Mouse (Mus musculus) kidney, postnatal 0 days (tissue): ENCODE data around the gene Rchy1. TPM values are rescaled to one million over a fixed set of nuclear protein-coding genes. Genes with fewer than 3 reads are reported as not detected.

Experiments used
- ATAC-seq: fragments of 200-750 bp; cut with Nextera tagmentation; replicated peaks from 2 replicates; pipeline ENCODE4 v1.8.0; 2017; ENCODE audit warnings: low read depth, moderate number of reproducible peaks, moderate TSS enrichment, moderate library complexity; ENCODE audit not compliant: low FRiP score
- DNase-seq: peaks from one replicate; pipeline ENCODE4 v3.0.0-alpha.2; 2016; ENCODE audit warnings: low spot score
- H3K27ac ChIP-seq: fragments of 300-500 bp; sonication (generic); 2 replicates; pipeline ENCODE4 v1.5.1; 2014; ENCODE audit warnings: mild to moderate bottlenecking
- H3K27me3 ChIP-seq: fragments of 300-500 bp; sonication (generic); 2 replicates; pipeline ENCODE4 v1.6.1; 2014; ENCODE audit warnings: low read length, mixed read lengths; ENCODE audit not compliant: insufficient read depth
- H3K36me3 ChIP-seq: fragments of 300-500 bp; sonication (generic); 2 replicates; pipeline ENCODE4 v1.6.1; 2014; ENCODE audit warnings: low read length, mixed read lengths; ENCODE audit not compliant: insufficient read depth
- H3K4me1 ChIP-seq: fragments of 300-500 bp; sonication (generic); replicated peaks from 2 replicates; pipeline ENCODE4 v1.6.1; 2014; ENCODE audit warnings: antibody characterized with exemption, low read length, mixed read lengths; ENCODE audit not compliant: insufficient read depth
- H3K4me2 ChIP-seq: fragments of 300-500 bp; sonication (generic); 2 replicates; pipeline ENCODE4 v1.6.1; 2014; ENCODE audit warnings: mild to moderate bottlenecking, low read length, moderate library complexity, mixed read lengths
- H3K4me3 ChIP-seq: fragments of 300-500 bp; sonication (generic); replicated peaks from 2 replicates; pipeline ENCODE4 v1.5.1; 2014; ENCODE audit warnings: low read depth, low read length
- H3K9ac ChIP-seq: fragments of 300-500 bp; sonication (generic); 2 replicates; pipeline ENCODE4 v1.6.1; 2014; ENCODE audit warnings: low read depth, low read length
- H3K9me3 ChIP-seq: fragments of 300-500 bp; sonication (generic); replicated peaks from 2 replicates; pipeline ENCODE4 v1.6.1; 2016; ENCODE audit warnings: low read length, inconsistent platforms, mixed read lengths
- CTCF ChIP-seq: IDR thresholded peaks from 2 replicates; pipeline ENCODE4 v1.5.1; 2016; ENCODE audit warnings: antibody characterized with exemption, low read depth, mild to moderate bottlenecking, moderate library complexity
- WGBS: fragments of 180-500 bp; shearing (Covaris S2); extraction: QIAGEN DNeasy Blood & Tissue Kit; methylation state at CpG from one replicate; pipeline ENCODE4 v1.1.7; 2014; 5-methylcytosine and 5-hydroxymethylcytosine counted together
- polyA plus RNA-seq: library from polyadenylated mRNA; unstranded; fragments of >200 nt; fragmentation: Nextera tagmentation; extraction: Ambion mirVana; gene quantifications from 2 replicates; pipeline ENCODE4 v1.2.1, GENCODE M21; 2015

Rchy1 gene
- 80.1 and 80.9 TPM in 2 replicates for polyA plus RNA-seq

DNA sequence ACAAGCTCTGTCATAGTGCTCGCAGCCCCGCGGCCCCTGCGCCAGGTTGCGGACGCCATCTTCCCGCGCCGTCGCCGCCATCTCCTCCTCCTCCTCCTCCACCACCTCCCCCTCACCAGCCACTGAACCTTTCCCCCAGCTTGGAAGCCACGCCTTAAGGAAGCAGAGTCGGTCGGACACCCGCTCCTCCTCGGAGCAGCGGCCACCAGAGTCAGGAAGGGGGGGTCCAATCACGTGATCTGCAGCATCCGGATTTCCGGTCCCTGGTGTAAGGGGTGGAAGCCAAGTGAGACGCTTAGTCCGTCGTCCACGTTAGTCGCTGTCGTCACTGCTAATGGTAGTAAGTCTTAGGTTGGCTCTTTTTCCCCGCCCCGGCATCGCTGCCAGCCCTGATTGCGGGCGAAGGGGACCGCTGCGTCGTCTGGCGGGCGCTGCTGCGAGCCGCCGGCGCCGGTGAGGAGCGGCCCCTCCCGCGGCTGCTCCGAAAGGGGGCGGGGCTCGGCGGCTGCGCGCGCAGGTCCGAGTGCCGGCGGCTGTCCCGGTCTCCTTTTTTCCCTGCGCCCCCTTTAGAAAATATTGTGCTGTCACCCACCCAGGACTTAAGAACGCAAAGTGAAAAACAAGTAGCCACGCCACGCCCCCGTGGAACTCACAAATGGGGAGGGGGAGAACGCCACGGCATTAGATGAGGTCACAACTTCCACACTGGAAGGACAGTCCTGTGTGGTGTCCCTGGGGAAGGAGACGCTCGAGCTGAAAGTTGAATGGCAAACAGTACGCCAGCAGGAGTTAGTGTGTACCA, at the start of gene Rchy1:
TSS of gene Rchy1 (minus strand) at position 430 of the 802 bp plus-strand sequence.
- Histone ChIP-seq H3K4me2 (peak within 1 kb of the TSS; percentile 61), H3K9me3 (no peaks in the 10 kb centered on the region), H3K9ac (peak within 1 kb of the TSS; percentile 72), H3K4me3 (peak within 1 kb of the TSS; percentile 71), H3K4me1 (peaks cover 9% of the 10 kb centered on the region; the same call in 1 of the 2 replicates), H3K27ac (peak within 1 kb of the TSS; percentile 98), H3K36me3 (no peaks in the 10 kb centered on the region), H3K27me3 (no peaks in the 10 kb centered on the region)
- DNase-seq (peak; percentile 98), ATAC-seq (peak; percentile 98)
- peak; percentile 41; the same call in 1 of the 2 replicates for TF ChIP-seq CTCF
- under 1% methylated on average over 64 of the region's 65 CpGs for WGBS

DNA sequence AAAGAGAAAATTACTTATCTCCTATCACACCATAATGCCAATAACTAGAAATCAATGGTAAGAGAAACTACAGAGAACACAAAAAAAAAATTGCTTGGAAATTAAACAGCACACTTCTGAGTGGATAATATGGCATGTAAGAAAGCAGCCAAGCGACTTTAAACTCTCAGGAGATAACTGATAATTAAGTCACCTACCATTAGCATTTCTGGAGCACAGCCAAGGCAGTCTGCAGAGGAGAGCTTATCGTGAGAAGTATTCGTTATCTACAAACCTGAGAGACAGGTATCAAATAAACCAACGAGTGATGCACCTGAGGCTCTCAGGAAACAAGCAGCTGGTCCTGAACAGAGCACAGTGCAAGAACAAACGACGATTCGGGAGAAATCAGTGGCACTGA, 48.9 kb upstream of the Rchy1 start:
- no peak overlapping the region for H3K4me3 ChIP-seq
- H3K27me3 ChIP-seq = no peaks in the 10 kb centered on the region
- no peaks in the 10 kb centered on the region for H3K4me1 ChIP-seq
- no peak for TF ChIP-seq CTCF
- no peak for DNase-seq
- ATAC-seq = no peak
- no peak overlapping the region for H3K27ac ChIP-seq
- no peaks in the 10 kb centered on the region for H3K9me3 ChIP-seq
- 71% methylated on average over 7 of the region's 7 CpGs for WGBS
- H3K36me3 ChIP-seq = no peaks in the 10 kb centered on the region
- H3K4me2 ChIP-seq = no peak overlapping the region
- H3K9ac ChIP-seq = no peak overlapping the region

DNA sequence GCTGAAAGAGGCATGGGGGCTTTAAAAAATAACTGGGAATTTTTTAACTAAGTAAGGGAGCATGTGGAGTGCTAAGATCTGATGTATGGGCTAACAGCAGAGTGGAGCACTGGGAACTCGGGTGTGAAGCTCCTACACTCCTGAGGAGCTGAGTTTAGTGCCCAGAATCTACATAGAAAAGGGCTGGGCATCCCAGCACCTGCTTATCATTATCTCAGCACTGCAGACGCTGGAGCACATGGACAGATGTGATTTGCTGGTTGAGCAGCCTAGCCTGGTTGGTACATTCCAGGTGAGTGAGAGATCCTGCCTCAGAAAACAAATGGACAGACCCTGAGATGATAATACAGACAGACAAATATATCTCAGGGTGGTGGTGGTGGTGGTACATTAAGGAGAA, 47.0 kb upstream of the Rchy1 start:
- no peaks in the 10 kb centered on the region for H3K36me3 ChIP-seq
- 32% methylated on average over 2 of the region's 2 CpGs for WGBS
- H3K4me3 ChIP-seq = no peak overlapping the region
- H3K9me3 ChIP-seq = no peaks in the 10 kb centered on the region
- H3K4me1 ChIP-seq = no peaks in the 10 kb centered on the region
- DNase-seq = no peak
- ATAC-seq = no peak
- H3K27me3 ChIP-seq = no peaks in the 10 kb centered on the region
- H3K27ac ChIP-seq = no peak overlapping the region
- H3K9ac ChIP-seq = no peak overlapping the region
- H3K4me2 ChIP-seq = no peak overlapping the region
- TF ChIP-seq CTCF = no peak

DNA sequence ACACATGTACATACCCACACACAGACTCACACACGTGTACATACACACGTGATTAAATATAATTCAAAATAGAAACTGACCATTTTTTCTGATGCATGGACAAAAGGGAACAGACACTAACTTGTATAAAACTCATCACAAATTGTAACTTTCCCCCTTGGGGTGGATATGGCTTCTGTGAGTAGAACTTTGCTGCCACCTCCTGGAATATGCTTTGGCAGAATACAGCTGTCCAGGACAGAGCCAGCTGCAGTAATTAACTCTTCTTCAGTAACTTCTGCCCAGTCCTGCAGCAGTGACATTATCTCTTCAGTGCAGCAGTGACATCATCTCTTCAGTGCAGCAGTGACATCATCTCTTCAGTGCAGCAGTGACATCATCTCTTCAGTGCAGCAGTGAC, 40.1 kb upstream of the Rchy1 start:
- peak; percentile 78 for TF ChIP-seq CTCF
- peak; percentile 81 for DNase-seq
- Histone ChIP-seq H3K27ac (no peak overlapping the region), H3K9me3 (no peaks in the 10 kb centered on the region; the same call in none of the 2 replicates), H3K27me3 (no peaks in the 10 kb centered on the region), H3K4me1 (no peaks in the 10 kb centered on the region), H3K4me3 (no peak overlapping the region), H3K4me2 (no peak overlapping the region), H3K36me3 (no peaks in the 10 kb centered on the region), H3K9ac (no peak overlapping the region)
- peak; percentile 73; the same call in 1 of the 2 replicates for ATAC-seq
- 67% methylated on average over 2 of the region's 2 CpGs for WGBS

DNA sequence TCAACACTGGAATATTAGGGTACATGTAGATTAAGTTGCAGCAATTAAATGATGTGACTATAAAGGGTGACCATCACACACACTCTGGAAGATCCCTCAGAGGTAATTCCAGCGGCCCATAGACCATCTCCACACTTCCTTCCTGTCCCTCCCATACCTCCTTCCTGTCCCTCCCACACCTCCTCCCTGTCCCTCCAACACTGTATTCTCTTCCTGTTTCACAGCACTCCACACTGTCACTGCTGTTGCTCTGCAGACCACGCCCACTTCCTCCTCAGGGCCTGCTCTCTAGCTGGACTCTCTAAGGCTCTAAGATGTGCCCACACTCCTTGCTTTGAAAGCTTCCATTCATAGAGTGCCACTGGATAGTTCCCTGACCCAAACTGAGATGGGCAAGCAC, 37.9 kb upstream of the Rchy1 start:
- no peak overlapping the region for H3K27ac ChIP-seq
- H3K4me2 ChIP-seq = no peak overlapping the region
- no peak overlapping the region for H3K9ac ChIP-seq
- no peaks in the 10 kb centered on the region; the same call in none of the 2 replicates for H3K9me3 ChIP-seq
- no peaks in the 10 kb centered on the region for H3K4me1 ChIP-seq
- ATAC-seq (no peak; the same call in 1 of the 2 replicates), DNase-seq (peak; percentile 49)
- no peaks in the 10 kb centered on the region for H3K36me3 ChIP-seq
- H3K4me3 ChIP-seq = no peak overlapping the region
- no peaks in the 10 kb centered on the region for H3K27me3 ChIP-seq
- TF ChIP-seq CTCF = no peak
- WGBS = 64% methylated on average over 2 of the region's 2 CpGs

DNA sequence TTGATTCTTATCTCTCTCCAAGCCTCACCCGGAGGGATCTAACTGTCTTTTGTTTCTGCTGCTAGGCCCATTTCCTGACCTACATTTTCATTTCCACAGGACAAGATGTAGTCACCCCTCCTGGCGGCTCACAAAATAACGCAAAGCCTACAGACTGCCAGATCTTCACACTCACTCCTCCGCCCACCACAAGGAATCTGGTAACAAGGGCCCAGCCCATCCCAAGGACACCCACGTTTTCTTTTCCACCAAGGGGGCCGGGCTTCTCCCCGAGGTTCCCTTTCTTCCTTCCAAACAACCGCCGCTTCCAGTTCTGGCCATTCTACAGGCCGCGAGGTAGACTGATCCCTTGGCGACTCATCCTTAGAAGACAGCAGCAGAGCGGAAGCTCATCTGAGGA, 31.7 kb upstream of the Rchy1 start:
- Histone ChIP-seq H3K4me2 (no peak overlapping the region), H3K9ac (no peak overlapping the region), H3K27me3 (no peaks in the 10 kb centered on the region), H3K27ac (no peak overlapping the region), H3K4me1 (no peaks in the 10 kb centered on the region), H3K36me3 (no peaks in the 10 kb centered on the region), H3K9me3 (no peaks in the 10 kb centered on the region; the same call in none of the 2 replicates), H3K4me3 (no peak overlapping the region)
- no peak for ATAC-seq
- no peak for DNase-seq
- 67% methylated on average over 13 of the region's 13 CpGs for WGBS
- no peak for TF ChIP-seq CTCF
